Mouse (Mus musculus): ENCODE results near the gene Mreg. TPM values are rescaled to one million over a fixed set of nuclear protein-coding genes. Genes with fewer than 3 reads are reported as not detected.

The Mreg gene
- total RNA-seq, 4 experiments from 2014 or later = 4.2 to 7.6 (median 5.8) TPM

- peak in 1 of 2 experiments; percentile 39 for DNase-seq (ENCODE audit: low spot score in 2 of 2)
Observed at GRCm38 (mm10) chr1:72141893-72142480, 70.1 kb downstream of the Mreg start.

DNA sequence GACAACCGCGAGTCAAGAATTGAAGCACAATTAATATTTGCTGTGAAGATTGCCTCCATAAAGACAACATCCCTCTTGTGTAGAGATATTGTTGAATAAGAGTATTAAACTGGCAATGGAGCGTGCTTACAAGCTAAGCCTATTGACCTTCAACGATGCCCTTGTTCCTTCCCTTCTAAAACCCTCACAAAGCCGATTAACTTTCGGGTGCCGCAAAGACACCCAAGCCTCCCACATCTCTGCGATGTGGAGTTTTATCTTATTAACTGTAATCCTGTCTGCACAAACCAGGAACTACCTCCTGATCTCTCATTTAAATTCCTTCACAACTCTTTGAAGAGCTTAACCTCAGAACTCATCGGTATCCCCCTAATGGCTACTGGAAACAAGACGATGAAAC, 76.0 kb downstream of the Mreg start:
- no peak for DNase-seq (ENCODE audit: low spot score in 2 of 2)

DNA sequence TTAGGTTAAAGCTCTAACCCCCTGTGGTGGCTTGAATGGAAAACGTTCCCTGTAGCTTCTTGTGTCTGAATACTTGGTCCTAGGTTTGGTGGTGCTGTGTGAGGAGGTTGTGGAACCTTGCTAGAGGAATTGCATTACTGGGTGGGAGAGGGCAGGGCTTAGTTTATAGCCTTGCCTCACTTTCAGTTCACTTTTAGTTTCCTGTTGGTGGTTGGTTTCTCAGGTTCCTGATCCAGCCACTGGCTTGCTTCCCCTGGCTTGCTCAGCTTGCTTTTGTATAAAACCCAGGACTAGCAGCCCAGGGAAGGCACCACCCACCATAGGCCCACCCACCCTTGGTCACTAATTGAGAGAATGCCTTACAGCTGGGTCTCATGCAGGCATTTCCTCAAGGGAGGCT, 77.6 kb downstream of the Mreg start:
- no peak for DNase-seq (ENCODE audit: low spot score in 2 of 2)

- peak; percentile 52 to 91 for DNase-seq (ENCODE audit: low spot score in 2 of 2)
Observed at GRCm38 (mm10) chr1:72123434-72124297, 88.4 kb downstream of the Mreg start.

DNA sequence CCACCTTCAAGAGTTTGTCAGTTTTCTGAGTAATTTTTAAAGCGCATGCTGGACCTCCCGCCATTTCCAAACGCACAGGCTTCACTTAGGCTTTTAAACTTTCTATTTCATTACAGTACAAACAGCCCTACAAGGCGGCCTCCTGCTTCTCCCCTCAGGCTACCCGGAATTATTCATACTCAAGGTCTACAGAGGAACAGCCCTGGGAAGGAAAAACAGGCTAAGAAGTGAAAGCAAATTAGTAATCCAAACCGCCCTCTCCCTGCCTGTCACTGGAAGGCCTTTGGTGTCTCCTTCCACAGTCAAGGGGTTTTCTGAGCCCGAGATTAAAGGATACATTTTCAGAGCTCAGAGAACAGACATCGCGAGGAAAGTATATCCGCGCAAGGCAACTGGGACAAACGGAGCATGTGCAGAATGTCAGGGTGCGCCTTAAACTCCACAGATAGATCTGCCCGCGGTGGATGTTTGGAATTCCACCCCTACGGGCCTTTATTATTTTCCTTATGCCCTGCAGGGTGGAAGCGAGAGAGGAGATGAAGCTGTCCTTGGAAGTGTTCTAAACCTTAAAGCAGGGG, 90.4 kb downstream of the Mreg start:
- no peak for DNase-seq (ENCODE audit: low spot score in 2 of 2)

GRCm38 (mm10) chr1:72119981-72120380, 92.1 kb downstream of the Mreg start:
- DNase-seq (ENCODE audit: low spot score in 2 of 2) = no peak

GRCm38 (mm10) chr1:72114206-72114605, 97.9 kb downstream of the Mreg start:
- DNase-seq (ENCODE audit: low spot score in 2 of 2) = no peak

Other genes starting within 250 kb of the Mreg start
- 1 to 10 TPM; 4.4 to 7.6 (median 6.3) TPM for gene Pecr, start 72.0 kb upstream of the Mreg start, total RNA-seq (2022)
- gene Tmem169, start 72.1 kb upstream of the Mreg start, total RNA-seq (2022) = 10 to 100 TPM; 11.6 to 17.4 (median 13.2) TPM
- 10 to 100 TPM; 16.1 to 19.2 (median 16.6) TPM for gene Xrcc5, start 95.1 kb upstream of the Mreg start, total RNA-seq (2022)